Mouse (Mus musculus) stomach, postnatal 0 days (tissue): ENCODE measurements around the gene Pla2g12b.

Source experiments
- CTCF ChIP-seq: IDR thresholded peaks from 2 replicates; pipeline ENCODE4 v1.5.1; 2016; ENCODE audit warnings: antibody characterized with exemption, low read depth, mild to moderate bottlenecking, moderate library complexity
- EP300 ChIP-seq: optimal IDR thresholded peaks from 2 replicates; pipeline ENCODE3; 2016; ENCODE audit warnings: antibody characterized with exemption

GRCm38 (mm10) chr10:59402899-59403792 is at the start of gene Pla2g12b:
- TF ChIP-seq CTCF = no peak
- no peak for TF ChIP-seq EP300
